Mouse (Mus musculus): Measurements from ENCODE around the gene Kif20b. TPM values are rescaled to one million over a fixed set of nuclear protein-coding genes. Genes with fewer than 3 reads are reported as not detected.

Gene Kif20b
- 5.3 and 6.7 TPM in 2 replicates for polyA plus RNA-seq (2012; rRNA removed)

GRCm38 (mm10) chr19:34921652-34922602 lies at the start of gene Kif20b:
TSS of gene Kif20b (plus strand) at chr19:34922361.

DNA sequence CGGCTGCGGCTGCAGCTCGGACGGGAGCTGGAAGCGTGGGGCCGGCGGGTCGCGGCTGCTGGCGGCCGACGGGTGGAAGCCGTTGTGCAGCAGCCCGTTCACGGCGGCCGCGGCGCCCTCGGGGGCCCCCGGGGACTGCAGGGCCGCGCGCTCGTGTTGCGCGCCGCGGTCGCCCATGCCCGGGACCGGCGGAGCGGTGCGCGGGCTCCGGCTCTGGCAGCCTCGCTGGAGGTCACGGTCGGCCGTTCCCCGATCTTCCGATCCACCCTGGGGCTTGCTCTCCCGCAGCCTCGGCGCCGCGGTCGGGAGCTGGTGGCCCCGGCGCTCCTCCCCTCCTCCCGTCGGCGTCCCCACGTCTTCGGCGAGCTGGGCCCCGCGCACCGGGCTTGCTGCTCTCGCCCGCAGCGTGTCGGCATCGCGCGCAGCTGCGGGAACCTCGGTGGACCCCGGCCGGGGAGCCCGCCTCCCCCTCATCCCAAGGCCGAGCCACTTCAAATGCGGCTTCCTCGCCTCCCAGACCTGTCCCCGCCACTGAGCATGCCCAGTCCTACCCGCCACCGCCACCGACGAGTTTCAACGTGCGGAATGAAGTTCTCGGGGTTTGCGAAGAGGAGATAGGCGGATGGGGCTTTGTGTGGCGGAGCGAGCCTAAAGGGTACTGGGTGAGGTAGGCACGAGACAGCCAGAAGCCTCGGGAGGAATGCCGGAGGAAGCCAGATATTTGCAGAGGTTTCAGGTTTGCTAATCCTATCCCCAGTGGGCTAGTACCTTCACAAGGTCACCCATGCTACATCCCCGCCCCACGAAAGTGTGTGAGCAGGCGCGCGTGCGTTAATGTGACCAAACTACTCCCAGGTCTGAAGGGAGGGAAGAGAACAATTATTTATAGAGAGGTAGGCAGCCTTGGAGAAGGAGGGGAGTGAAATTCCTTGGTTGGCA lies 43.3 kb upstream of the Kif20b start, which contains the start of gene Pank1:
Gene Pank1, minus strand, starts transcription at position 853 of the 939 bp plus-strand sequence.

Other genes starting within 250 kb of the Kif20b start
- 1.8 and 1.9 TPM in 2 replicates for gene Slc16a12, start 175.1 kb upstream of the Kif20b start, polyA plus RNA-seq (2012; rRNA removed)
- 3.7 TPM in 2 replicates for gene Pank1, start 42.9 kb upstream of the Kif20b start, polyA plus RNA-seq (2012; rRNA removed)